Mouse (Mus musculus): Measurements from ENCODE around the gene Pcp2.

The Pcp2 gene

DNA sequence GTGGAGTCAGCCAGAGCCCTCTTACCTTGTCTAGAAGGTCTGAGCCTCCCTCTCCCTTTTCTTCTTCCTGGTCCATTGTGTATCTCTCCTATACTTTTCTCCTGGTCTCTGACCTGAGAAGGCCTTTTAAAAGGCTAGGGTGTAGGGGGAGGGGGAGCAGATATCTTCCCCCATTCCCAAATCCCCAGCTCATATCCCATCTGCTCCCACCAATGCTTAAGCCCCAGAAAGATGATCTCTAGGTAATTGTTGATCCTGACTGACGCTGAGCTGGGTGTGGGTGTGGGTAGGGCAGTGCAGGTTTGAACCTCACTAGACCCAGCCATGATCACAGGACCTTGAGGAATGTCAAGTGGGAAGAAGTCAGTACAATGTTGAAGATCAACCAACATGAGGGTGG, at the start of gene Pcp2:
Gene Pcp2, minus strand, starts transcription at position 101 of the 400 bp plus-strand sequence.
- DNase-seq (ENCODE audit: extremely low read depth, low read depth, low spot score), result no peak

DNA sequence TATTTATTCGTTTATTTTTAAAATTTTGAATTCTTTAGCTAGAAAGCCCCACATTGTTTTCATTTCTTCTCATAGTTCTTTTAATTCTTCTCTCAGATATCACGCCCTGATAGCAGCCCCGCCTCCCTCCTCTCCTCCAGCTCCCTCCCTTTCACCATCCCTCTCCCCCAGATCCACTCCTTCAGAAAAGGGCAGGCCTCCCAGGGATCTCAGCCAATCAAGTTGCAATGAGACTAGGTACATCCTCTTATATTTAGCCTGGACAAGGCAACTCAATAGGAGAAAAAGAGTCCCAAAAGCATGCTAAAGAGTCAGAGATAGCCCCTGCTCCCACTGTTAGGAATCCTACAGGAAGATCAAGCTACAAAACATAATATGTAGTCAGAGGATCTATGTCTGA, 49.3 kb upstream of the Pcp2 start:
- DNase-seq (ENCODE audit: extremely low read depth, low read depth, low spot score), result no peak

DNA sequence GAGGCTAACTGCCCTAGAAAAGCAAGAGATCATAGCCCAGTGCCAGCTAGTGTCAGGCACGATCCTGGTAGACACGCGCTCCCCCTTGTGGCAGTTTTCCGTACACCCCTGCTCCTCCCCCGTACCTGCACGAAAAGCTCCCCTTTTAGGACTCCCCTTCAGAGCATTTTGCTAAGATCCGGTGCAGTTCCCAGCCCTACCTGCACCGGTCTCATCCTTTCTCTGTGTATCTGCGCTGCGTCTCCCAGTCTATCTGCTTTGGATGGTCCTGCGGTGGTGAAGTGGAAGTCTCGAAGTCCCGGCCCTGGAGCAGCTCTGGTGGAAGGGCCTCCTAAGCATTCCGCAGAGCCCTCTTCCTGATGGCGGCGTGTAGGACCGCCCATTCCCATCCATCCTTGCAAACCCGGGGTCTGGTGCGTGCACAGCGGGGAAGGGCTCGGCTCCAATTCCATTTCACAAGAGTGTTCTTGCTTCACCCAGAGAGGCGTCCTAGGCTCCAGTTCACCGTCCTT, 46.7 kb upstream of the Pcp2 start, which contains the start of gene Fcor:
Gene Fcor, minus strand, starts transcription at position 383 of the 512 bp plus-strand sequence.
- no peak for DNase-seq (ENCODE audit: extremely low read depth, low read depth, low spot score)

DNA sequence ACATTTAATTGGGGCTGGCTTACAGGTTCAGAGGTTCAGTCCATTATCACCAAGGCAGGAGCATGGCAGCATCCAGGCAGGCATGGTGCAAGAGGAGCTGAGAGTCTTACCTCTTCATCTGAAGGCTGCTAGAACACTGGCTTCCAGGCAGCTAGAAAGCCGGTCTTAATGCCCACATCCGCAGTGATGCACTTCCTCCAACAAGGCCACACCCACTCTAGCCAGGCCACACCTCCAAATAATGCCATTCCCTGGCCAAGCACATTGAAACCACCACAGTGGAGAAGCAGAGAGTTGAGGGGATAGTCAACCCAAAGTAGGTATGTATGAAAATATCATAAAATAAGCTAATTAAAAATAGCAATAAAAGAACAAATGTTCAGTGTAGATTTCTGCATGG, 45.0 kb upstream of the Pcp2 start:
- no peak for DNase-seq (ENCODE audit: extremely low read depth, low read depth, low spot score)

DNA sequence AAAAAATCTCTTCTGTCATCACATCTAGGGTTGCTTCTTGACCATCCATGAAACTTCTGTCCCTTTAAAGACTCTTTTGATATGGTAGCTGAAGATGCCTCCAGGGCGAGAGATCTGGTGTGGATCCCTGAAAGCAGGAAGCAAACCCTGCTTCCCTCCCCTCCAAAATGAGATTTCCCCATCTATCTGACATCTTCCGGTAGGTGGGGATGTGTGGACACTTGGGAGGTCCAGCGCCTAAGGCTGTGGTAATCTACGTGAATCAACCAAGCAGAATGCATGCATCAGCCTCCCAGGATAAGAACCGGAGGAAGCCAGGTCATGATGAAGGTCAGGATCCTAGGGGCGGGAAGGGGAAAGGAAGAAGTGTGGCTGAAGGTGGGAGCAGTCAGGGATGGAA, 40.2 kb upstream of the Pcp2 start, which contains the start of gene Mcemp1:
Gene Mcemp1, plus strand, starts transcription at position 248 of the 400 bp plus-strand sequence.
- no peak for DNase-seq (ENCODE audit: extremely low read depth, low read depth, low spot score)

DNA sequence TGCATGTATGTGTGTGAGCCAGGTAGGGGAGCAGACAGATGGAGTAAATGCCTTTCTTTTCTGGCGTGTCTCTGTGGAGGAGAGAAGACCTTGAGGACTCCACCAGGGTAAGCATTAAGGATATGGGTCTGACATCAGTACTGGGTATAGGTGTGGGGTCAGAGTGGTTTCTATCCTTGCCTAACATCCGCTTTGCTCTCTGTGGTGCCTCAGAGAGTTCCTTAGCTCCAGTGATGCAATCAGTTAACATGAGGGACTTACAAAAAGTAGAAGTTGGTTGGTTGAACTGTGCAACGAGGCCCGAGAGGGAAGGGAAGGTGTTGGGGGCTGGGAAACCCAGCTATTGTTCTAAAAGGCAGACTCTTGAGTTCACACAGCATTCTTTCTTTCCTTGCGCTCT, 39.1 kb upstream of the Pcp2 start:
- DNase-seq (ENCODE audit: extremely low read depth, low read depth, low spot score), result no peak

DNA sequence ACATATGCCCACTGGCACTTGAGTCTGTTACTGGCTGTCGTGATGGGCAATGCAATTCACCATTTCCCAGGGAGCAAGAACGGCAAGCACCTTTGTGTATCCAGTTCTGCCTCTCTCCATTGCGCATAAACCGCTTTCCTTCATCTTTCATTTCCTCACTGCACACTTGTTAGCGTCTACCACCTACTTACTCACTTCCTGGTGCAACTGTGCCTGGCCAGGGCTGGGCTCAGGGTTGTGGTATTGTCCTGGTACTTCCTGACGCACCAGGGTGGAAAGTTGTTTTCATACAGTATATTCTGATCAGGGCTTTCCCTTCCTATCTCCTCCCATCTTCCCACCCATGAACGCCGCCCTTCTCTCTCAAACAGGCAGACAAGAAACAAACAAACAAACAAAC, 35.5 kb upstream of the Pcp2 start:
- DNase-seq (ENCODE audit: extremely low read depth, low read depth, low spot score), result no peak

DNA sequence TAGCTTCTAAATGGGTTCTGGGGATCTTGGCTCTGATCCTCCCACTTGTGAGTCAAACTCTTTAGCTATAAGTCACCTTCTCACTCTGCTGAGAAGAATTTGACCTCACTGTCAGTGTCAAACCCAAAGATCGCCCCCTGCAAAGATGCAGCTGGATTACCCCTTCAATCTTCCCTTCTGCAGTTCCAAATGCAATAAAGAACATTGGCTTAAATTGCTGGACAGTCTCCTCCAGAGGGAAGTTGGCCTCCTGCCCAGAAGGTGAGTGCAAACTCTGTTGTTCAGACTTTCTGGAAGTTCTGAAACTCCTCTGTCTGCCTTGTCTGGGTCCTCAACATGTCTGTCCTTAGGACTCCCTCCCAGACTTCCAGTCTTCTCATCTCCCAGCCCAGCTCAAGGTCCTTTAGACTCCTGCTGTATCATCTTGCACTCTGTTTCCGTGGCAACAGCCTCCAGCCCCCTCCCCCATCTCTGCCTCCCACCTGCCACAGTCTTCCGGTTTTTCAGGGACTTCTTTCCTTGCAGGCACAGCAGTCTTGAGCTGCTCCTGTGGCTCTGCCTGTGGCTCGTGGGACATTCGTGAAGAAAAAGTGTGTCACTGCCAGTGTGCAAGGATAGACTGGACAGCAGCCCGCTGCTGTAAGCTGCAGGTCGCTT, 31.5 kb upstream of the Pcp2 start:
- no peak for DNase-seq (ENCODE audit: extremely low read depth, low read depth, low spot score)

DNA sequence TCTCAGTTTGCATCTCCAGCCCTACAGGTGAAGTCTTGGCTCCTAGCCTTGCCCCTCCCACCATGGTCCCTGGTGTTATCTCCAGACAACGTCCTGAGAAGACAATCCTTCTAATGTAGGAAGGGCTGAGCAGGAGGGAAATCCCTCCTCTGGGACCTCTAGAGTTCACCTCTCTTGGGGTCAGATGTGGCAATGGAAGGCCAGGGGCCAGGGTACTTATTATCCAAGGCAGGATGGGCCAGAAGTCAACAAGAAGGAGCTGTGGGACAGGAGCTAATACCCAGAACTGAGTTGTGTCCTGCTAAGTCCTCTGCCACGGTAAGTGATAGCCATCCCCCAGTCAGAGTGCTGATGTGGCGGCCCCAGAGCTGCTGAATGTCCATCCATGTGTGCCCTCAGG, 30.2 kb upstream of the Pcp2 start, which contains the start of gene Retn:
Gene Retn, plus strand, starts transcription at position 245 of the 400 bp plus-strand sequence.
- DNase-seq (ENCODE audit: extremely low read depth, low read depth, low spot score), result no peak

DNA sequence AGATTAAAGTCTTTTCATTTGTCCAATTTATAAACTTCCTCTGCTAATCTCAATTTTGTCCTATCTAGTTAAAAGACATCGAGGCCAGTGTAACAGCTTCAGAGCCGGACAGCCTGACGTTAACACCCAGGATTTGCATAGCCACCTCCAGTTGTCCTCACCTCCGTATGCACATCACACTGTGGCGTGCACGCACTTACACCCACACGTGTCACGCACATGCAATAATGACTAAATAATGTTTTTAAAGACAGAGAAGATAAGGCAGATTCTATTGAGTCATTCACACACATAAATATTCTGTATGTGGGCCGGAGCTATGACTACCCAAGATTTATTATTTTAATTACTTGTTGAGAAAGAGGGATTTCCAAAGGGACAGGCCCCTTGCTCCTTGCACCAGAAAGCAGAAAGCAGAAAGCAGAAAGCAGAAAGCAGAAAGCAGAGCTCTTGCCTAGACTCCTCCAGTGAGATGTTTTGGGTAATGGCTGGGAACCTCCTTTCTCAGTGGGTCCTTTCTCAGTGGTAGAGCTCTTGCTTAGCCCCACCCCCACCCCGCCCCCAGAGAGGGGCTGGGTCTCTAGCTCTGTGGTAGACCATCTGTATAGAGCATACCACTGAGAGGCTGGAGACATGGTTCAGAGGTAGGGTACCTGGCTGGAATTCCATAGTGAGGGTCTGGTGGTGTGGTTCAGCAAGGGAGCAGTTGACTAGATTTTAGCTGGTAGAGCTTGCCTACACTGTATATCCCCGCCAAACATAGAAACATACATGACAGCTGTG, 29.6 kb upstream of the Pcp2 start:
- no peak for DNase-seq (ENCODE audit: extremely low read depth, low read depth, low spot score)

DNA sequence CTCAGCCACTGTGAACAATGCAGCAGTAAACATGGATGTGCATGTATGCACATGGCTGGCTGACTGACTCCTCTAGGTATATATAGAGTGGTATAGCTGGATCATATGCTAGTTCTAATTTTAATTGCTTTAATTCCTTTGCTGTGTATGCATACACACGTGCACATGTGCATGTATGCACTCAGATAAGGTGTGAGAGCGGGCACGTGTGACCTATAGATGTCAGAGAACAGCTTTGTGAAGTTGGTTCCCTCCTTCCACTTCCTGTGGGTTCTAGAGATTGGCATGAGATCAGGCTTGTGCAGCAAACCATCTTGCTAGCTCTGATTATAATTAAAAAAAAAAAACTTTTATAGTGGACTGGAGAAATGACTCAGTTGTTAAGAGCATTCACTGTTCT, 27.5 kb upstream of the Pcp2 start:
- no peak for DNase-seq (ENCODE audit: extremely low read depth, low read depth, low spot score)

DNA sequence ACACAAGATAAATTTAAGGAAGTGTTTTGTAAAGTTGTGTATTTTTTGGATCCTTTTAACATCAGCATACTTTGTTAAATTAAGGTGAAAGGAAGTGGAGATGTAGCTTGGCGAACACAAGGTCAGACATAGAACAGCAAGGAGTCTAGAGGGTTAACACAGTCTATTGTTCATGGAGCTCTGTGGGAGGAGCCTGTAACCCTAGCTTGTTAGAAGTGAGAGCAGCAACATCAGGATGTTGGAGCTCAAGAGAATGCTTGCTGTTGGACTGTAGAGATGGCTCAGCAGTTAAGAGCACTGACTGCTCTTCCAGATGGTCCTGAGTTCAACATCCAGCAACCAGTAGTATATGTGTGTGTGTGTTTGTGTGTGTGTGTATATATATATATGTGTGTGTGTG, 23.6 kb upstream of the Pcp2 start:
- DNase-seq (ENCODE audit: extremely low read depth, low read depth, low spot score), result no peak

DNA sequence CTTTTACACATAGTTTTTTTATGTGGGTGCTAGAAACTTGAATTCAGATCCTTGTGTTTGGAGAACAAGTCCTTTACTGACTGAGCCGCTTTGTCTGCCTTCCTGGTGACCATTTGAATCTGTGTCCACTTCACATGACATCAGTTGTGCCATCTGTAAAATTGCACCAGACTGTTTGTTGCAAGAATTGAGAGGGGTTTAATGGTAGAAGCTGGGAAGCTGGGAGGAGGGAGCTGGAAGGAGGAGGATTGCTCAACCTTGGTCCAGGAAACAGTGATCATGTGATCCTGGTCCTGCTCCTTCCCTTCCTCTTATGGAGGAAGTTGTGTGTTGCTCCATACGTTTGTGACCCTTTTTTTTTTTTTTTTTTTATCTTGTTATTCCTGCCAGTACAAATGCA, 22.9 kb upstream of the Pcp2 start:
- DNase-seq (ENCODE audit: extremely low read depth, low read depth, low spot score), result no peak

DNA sequence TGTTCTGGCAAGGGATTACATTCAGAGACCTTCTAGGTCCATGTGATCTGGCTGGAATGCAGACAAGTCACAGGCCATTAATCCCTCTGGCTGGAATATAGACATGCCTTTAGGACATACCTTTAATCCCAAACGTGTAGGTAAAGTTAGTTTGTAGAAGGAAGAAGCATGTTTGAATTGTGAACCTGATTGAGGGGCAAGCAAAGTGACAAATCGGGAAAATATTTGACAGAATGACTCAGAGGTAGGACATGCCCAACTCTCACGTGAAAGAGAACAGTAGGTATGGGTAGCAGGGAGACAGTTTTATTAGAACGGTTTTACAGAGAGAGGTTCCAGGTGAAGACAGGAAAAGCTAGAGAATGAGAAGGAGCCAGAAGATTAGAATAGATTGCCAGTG, 22.2 kb upstream of the Pcp2 start:
- no peak for DNase-seq (ENCODE audit: extremely low read depth, low read depth, low spot score)

DNA sequence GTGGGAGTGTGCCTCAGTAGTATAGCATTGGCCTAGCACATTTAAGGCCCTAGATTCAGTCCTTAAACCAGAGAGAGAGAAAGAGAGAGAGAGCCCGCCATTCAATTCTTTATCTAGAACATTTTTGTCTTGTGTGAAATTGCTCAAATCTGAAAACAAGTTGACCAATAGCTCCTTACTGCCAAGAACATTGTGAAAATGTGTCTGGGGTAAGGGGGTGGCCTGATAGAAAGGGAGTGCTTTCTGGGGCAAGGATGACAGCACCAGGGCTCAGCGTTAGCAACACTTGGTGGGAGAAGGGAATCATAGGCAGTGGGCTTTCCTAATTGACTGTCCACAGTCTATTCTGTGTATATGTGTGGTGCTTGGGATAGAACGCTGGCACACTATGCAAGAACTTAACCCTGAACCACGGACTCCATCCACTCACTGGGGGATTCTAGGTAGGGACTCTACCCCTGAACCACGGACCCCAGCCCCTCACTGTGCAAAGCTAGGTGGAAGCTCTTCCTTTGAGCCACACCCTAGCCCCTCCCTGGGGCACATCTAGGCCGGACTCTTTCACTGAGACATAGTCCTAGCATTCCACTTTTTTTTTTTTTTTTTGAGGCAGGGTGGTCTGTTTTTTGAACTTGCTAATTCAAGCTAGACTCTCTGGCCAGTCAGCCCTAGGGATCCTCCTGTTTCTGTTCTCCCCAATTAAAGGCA, 21.6 kb upstream of the Pcp2 start:
- DNase-seq (ENCODE audit: extremely low read depth, low read depth, low spot score), result no peak

DNA sequence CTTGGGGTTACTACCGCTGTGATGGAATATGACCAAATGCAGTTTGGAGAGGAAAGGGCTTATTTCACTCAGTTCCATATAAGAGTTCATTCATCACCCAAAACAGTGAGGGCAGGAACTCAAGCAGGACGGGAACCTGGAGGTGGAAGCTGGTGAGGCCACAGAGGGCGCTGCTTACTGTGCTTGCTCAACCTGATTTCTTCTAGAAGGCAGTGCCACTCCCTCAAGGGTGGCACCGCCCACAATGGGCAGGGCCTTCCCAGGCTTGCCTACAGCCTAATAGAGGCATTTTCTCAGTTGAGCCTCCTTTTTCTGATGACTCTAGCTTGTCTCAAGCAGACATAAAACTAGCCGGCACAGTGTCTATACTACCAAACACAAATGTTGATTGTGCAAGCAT, 20.5 kb upstream of the Pcp2 start:
- DNase-seq (ENCODE audit: extremely low read depth, low read depth, low spot score), result no peak

DNA sequence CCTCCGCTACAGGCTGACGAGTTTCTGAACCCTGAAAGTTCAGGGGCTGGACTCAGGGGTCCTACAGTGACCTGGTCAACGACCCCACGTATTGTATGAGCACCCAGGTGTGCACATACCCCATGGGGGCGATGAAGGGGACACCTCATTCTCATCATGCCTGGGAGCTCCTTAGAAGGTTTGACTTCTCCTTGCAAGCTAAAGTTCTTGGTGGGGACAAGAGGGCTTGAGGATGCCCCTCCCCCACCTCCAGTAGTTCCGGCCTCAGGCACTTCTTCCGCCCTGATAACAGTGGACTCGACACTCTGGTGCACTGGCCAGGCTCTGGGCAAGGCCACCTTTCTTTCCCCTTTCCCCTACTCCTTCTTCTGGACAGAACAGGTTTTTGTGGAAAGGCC, 6.1 kb upstream of the Pcp2 start:
- no peak for DNase-seq (ENCODE audit: extremely low read depth, low read depth, low spot score)

DNA sequence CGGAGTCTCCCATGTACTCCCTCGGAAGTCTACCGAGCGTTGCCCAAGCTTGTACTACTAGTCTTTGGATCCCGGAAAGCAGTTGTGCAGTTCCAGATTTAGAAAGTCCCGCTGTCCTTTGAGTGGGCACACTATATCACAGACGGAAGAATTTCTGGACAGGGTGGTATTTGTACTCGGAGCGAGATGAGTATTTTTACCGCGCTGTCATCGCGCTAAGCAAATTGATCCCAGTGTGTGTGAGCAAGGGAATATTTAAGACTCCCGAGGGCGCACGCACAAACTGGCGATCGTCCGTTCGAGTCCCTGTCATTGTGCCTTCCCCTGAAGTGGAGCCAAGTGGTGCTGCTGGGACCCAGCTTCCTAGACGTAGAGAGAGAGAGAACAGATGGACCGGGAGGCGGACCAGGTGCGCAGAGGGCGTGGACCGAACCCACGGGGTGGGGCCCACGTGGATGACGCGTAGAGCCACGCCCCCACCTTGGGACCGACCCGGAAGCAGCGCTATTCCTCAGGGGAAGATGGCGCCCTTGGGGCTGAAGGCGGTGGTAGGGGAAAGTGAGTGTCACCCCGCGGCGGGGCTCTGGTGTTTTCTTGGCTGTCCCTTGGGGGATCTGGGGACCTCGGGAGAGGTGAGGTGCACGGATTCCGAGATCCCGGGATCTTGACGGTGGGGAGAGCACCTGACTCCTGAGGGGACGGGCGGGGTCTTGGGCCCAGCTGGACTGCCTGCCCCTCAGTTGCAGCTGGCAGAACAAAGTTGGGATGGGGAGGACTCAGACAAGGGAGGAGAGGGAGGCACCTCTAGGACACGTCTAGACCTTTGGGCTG, 5.5 kb upstream of the Pcp2 start, which contains the start of gene Stxbp2:
Gene Stxbp2, plus strand, starts transcription at position 309 of the 831 bp plus-strand sequence.
- DNase-seq (ENCODE audit: extremely low read depth, low read depth, low spot score), result no peak

DNA sequence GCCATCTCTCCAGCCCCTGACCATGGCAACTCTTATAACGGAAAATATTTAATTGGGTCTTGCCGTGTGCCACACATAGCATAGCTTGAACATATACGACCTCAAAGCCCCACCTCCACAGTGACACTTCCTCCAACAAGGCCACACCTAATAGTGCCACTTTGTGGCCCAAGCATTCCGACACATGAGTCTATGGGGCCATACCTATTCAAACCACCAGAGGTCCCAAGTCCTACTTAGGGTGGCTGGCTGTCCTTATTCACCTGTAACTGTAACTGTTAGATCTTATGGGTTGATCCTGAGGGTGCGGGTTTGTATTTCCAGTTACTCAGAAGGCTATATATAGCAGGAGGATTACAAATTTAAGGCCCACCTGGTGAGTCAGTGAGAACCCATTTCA, 2.7 kb upstream of the Pcp2 start:
- no peak for DNase-seq (ENCODE audit: extremely low read depth, low read depth, low spot score)

DNA sequence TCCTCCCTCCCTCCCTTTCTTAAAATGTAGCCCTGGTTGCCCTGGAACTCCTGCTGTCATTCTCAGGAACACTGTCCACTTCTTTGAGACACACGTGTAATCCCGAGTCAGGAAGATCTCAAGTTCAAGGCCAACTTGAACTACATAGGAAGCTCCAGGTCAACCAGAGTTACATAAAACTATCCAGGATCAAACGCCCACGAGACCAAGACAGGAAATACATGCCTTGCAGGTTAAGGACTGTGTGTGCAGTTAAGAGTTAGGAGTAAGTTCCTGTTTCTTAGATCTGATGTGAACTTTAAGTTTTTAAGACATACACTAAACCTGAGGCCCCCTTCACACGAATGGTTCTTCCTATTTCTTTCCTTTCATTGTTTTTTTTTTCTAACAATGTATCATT, 1.6 kb upstream of the Pcp2 start:
- no peak for DNase-seq (ENCODE audit: extremely low read depth, low read depth, low spot score)

DNA sequence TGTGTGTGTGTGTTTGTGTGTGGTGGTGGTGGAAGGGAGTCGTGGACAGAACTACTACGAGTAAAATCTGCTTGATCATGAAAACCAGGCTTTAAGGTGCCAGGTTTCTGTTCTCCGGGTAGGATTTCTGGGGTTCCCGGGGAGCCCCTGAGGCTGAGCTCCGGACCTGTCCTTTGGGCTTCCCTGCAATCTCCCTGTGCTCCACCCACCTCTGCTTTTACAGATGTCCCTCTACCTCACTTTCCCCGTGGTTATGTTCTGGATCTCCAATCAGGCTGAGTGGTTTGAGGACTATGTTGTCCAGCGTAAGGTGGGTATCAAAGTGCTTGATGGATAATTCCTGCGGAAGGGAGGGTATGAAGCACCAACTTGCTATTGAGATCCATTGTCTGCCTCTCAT, 3.2 kb downstream of the Pcp2 start:
- DNase-seq (ENCODE audit: extremely low read depth, low read depth, low spot score), result no peak
